Mouse (Mus musculus): ENCODE results near the gene Paxbp1. TPM values are rescaled to one million over a fixed set of nuclear protein-coding genes. Genes with fewer than 3 reads are reported as not detected.
A peak's percentile ranks its signal among the peaks of the same experiment; 100 is the strongest.

Paxbp1 gene
- polyA plus RNA-seq, 1 experiment = 155 TPM

DNA sequence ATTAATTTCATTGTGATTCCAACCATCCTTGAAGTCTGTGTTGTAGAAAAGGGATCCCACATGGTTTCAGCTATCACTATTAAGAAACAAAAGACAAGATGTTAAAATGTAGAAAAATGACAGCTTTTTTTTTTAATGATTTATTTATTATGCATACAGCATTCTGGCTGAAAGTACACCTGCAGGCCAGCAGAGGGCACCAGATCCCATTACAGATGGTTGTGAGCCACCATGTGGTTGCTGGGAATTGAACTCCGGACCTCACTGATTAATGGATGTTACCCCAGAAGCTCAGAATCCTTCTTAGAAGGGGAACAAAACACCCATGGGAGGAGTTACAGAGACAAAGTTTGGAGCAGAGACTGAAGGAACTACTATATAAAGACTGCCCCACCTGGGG lies 21.0 kb downstream of the Paxbp1 start:
- TF ChIP-seq CTCF (IDR thresholded peaks at IDR 0.05; ENCODE audit: borderline replicate concordance, insufficient read depth, low read depth, low read length) (peak; percentile 28; the same call in 1 of the 2 replicates), POLR2A (IDR thresholded peaks at IDR 0.05; ENCODE audit: borderline replicate concordance, insufficient read depth, low read length) (no peak)
- Histone ChIP-seq H3K27me3 (ENCODE audit: control insufficient read depth, insufficient read depth, low read length) (no peaks in the 10 kb centered on the region), H3K27ac (ENCODE audit: insufficient read depth, low read length) (no peak overlapping the region), H3K4me3 (replicated peaks; ENCODE audit: insufficient read depth, low read depth, low read length) (no peak overlapping the region), H3K4me1 (ENCODE audit: control insufficient read depth, insufficient read depth, low read length) (no peaks in the 10 kb centered on the region; the same call in 1 of the 2 replicates)
- WGBS = 84% methylated on average over 1 of the region's 1 CpGs
- DNase-seq = no peak

DNA sequence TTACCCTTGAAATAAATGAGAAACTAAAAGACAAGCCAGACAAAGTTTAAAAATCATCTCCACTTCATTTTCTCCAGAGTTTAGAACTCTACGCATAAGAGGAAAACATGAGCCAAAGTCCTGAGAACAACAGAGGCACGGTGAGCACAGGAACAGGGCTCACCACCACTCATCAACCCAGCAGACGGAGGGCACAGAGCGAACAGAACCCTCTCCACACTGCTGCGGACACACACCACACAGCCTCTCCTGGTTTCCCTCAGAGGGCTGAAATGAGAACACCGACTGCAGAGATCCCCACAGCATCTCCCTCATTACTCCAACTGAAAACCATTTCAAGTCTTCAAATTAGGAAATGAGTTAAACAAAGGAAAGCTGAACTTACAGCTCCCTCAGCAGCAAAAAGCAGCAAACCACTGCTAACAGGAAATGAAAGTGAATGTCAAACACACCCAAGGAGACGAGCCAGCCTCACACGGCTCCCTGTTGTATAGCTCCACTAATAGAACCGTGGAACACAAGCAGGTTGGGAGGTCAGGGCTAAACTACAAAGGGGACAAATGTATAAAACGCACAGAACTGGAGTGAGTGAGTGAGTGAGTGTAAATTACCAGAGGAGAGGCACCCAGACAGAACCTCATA lies 23.4 kb downstream of the Paxbp1 start:
- TF ChIP-seq CTCF (IDR thresholded peaks at IDR 0.05; ENCODE audit: borderline replicate concordance, insufficient read depth, low read depth, low read length) (no peak), POLR2A (IDR thresholded peaks at IDR 0.05; ENCODE audit: borderline replicate concordance, insufficient read depth, low read length) (no peak)
- Histone ChIP-seq H3K4me3 (replicated peaks; ENCODE audit: insufficient read depth, low read depth, low read length) (no peak overlapping the region), H3K27ac (ENCODE audit: insufficient read depth, low read length) (no peak overlapping the region), H3K27me3 (ENCODE audit: control insufficient read depth, insufficient read depth, low read length) (no peaks in the 10 kb centered on the region), H3K4me1 (ENCODE audit: control insufficient read depth, insufficient read depth, low read length) (no peaks in the 10 kb centered on the region; the same call in 1 of the 2 replicates)
- WGBS = 93% methylated on average over 10 of the region's 10 CpGs
- no peak for DNase-seq

DNA sequence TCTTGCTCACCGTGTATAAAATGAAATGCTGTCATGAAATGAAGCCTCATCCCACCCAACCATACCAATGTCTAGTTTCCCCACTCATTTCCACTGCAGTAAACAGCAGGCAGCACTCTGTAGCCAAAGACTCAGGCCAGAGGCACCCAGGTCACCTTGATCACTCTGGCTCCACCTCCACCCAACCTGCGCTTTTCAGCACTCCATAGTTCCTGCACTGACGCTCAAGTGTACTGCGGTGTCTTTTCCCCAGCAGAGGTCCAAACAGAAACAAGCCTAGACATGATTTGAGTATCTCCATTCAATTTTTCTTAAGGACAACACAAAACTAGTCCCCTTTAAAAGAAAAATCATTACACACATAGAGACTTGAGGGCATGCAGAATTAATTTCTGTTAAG lies 24.9 kb downstream of the Paxbp1 start:
- Histone ChIP-seq H3K4me3 (replicated peaks; ENCODE audit: insufficient read depth, low read depth, low read length) (no peak overlapping the region), H3K4me1 (ENCODE audit: control insufficient read depth, insufficient read depth, low read length) (no peaks in the 10 kb centered on the region; the same call in 1 of the 2 replicates), H3K27ac (ENCODE audit: insufficient read depth, low read length) (no peak overlapping the region), H3K27me3 (ENCODE audit: control insufficient read depth, insufficient read depth, low read length) (no peaks in the 10 kb centered on the region)
- TF ChIP-seq POLR2A (IDR thresholded peaks at IDR 0.05; ENCODE audit: borderline replicate concordance, insufficient read depth, low read length) (no peak), CTCF (IDR thresholded peaks at IDR 0.05; ENCODE audit: borderline replicate concordance, insufficient read depth, low read depth, low read length) (no peak)
- 95% methylated on average over 4 of the region's 4 CpGs for WGBS
- DNase-seq = no peak

DNA sequence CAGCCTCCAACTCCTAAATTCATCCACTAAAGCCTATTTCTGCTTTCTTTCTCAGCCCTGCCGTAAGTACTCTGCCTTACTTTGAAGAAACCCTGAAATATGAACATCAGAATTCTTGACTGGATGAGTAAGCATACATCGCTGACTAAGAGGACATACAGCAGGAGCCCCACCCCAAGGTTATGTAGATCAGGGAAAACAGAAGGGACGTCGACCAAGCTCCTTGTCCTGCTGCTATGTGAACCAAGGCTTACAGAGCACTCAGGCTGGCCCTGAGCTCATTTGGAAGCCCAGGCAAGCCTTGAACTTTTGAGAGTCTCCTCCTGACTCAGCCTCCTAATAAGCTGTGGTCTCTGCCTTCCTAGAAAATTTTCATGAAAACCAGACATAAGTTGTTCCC lies 28.6 kb downstream of the Paxbp1 start:
- Histone ChIP-seq H3K4me1 (ENCODE audit: control insufficient read depth, insufficient read depth, low read length) (no peaks in the 10 kb centered on the region; the same call in 1 of the 2 replicates), H3K27me3 (ENCODE audit: control insufficient read depth, insufficient read depth, low read length) (no peaks in the 10 kb centered on the region), H3K27ac (ENCODE audit: insufficient read depth, low read length) (no peak overlapping the region), H3K4me3 (replicated peaks; ENCODE audit: insufficient read depth, low read depth, low read length) (no peak overlapping the region)
- no peak for DNase-seq
- 87% methylated on average over 4 of the region's 4 CpGs for WGBS
- TF ChIP-seq CTCF (IDR thresholded peaks at IDR 0.05; ENCODE audit: borderline replicate concordance, insufficient read depth, low read depth, low read length) (no peak), POLR2A (IDR thresholded peaks at IDR 0.05; ENCODE audit: borderline replicate concordance, insufficient read depth, low read length) (no peak)

DNA sequence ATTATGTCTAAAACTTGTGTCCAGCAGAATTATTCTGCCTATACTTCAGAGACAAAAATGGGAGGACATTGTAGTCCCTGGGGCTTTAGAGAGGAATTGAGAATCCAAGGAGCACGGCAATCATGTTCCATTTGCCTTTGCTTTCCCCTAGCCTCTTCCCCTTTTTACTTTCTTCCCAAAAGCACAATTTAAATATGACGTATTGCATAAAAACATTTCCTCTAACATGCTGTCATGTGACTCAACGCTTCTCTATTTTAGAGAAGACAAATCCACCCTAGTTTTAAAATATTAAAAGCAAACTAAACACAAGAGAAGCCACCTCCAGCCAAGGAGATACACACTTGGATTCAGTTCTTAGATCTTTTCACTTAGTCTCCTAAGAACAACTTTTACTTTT lies 32.5 kb downstream of the Paxbp1 start:
- H3K27me3 ChIP-seq (ENCODE audit: control insufficient read depth, insufficient read depth, low read length) = no peaks in the 10 kb centered on the region
- H3K27ac ChIP-seq (ENCODE audit: insufficient read depth, low read length) = peak overlapping the region; percentile 75; the same call in 1 of the 2 replicates
- TF ChIP-seq POLR2A (IDR thresholded peaks at IDR 0.05; ENCODE audit: borderline replicate concordance, insufficient read depth, low read length) = no peak
- no peak for TF ChIP-seq CTCF (IDR thresholded peaks at IDR 0.05; ENCODE audit: borderline replicate concordance, insufficient read depth, low read depth, low read length)
- peak overlapping the region; percentile 73 for H3K4me3 ChIP-seq (replicated peaks; ENCODE audit: insufficient read depth, low read depth, low read length)
- WGBS = 21% methylated on average over 3 of the region's 3 CpGs
- peaks cover 5% of the 10 kb centered on the region for H3K4me1 ChIP-seq (ENCODE audit: control insufficient read depth, insufficient read depth, low read length)
- no peak for DNase-seq

DNA sequence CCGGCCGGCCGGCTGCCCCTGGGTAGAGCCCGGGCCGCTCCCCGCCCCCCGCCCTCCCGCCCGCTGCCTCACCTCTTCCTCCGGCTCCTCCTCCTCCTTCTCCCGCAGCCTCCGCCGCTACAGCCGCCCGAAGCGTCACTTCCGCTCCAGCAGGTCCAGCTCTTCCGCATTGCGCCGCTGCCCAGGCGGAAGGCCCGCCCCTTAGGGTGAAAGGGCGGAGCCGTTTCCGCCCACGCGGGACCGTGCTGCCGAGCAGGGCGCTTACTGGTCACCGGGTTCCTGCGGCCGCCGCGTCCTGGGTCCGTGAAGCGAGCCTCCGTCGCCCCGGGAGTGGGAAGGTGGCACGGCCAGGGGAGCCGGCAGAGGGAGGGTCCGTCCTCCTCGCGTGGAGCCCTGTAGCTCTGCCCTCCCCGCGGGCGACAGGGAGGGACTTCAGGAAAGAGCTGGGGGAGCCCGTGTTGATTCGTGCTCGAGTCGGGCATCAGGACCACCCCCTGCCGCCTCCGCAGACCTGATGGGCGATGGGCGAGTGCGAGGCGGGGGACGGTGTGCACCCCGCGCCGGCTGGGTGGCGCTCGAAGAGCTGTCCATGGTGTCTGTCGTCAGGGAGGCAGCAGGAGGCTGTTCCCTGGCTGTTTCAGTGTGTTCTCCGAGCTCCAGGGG lies 33.2 kb downstream of the Paxbp1 start, which contains the start of gene Synj1:
Gene Synj1 (minus strand): TSS at position 288 of the 663 bp plus-strand sequence.
- Histone ChIP-seq H3K4me3 (replicated peaks; ENCODE audit: insufficient read depth, low read depth, low read length) (peak within 1 kb of the TSS; percentile 73), H3K27me3 (ENCODE audit: control insufficient read depth, insufficient read depth, low read length) (no peaks in the 10 kb centered on the region), H3K4me1 (ENCODE audit: control insufficient read depth, insufficient read depth, low read length) (peaks cover 5% of the 10 kb centered on the region), H3K27ac (ENCODE audit: insufficient read depth, low read length) (peak within 1 kb of the TSS; percentile 88)
- under 1% methylated on average over 64 of the region's 66 CpGs for WGBS
- TF ChIP-seq POLR2A (IDR thresholded peaks at IDR 0.05; ENCODE audit: borderline replicate concordance, insufficient read depth, low read length) (peak; percentile 93), CTCF (IDR thresholded peaks at IDR 0.05; ENCODE audit: borderline replicate concordance, insufficient read depth, low read depth, low read length) (no peak; the same call in 1 of the 2 replicates)
- peak; percentile 94 to 95 for DNase-seq

DNA sequence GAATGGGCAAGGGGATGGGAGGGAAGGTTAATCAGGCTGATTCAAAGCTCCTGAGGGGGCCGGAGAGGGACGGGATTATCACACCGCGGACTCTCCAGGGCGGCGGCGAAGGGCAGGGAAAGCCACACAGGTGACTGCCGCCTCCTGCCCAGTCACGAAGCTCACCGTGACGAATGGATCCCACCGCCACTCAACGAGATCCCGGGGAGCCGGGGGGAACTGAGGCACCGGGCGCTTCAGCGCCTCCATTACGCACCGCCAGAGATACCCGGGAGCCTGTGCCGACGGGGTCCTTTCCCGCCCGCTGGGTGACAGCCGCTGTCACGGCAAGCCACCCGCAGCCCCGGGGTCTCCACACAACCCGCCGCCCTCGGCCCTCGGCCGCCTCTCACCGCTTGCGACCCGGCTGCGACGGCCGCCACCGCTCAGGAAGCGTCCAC lies 33.7 kb downstream of the Paxbp1 start:
- Histone ChIP-seq H3K27me3 (ENCODE audit: control insufficient read depth, insufficient read depth, low read length) (no peaks in the 10 kb centered on the region), H3K4me3 (replicated peaks; ENCODE audit: insufficient read depth, low read depth, low read length) (peak overlapping the region; percentile 73), H3K4me1 (ENCODE audit: control insufficient read depth, insufficient read depth, low read length) (peaks cover 5% of the 10 kb centered on the region), H3K27ac (ENCODE audit: insufficient read depth, low read length) (peak overlapping the region; percentile 88)
- no peak for DNase-seq
- under 1% methylated on average over 42 of the region's 42 CpGs for WGBS
- TF ChIP-seq POLR2A (IDR thresholded peaks at IDR 0.05; ENCODE audit: borderline replicate concordance, insufficient read depth, low read length) (no peak), CTCF (IDR thresholded peaks at IDR 0.05; ENCODE audit: borderline replicate concordance, insufficient read depth, low read depth, low read length) (no peak)

Data from cerebellum, adult 2 months (tissue).